Mouse (Mus musculus): ENCODE data around the gene Spesp1. TPM values are rescaled to one million over a fixed set of nuclear protein-coding genes. Genes with fewer than 3 reads are reported as not detected.
A peak's percentile ranks its signal among the peaks of the same experiment; 100 is the strongest.

The Spesp1 gene
- 0.08 TPM in 1 of 2 replicates, not detected in the other for polyA plus RNA-seq (2012; rRNA removed)

DNA sequence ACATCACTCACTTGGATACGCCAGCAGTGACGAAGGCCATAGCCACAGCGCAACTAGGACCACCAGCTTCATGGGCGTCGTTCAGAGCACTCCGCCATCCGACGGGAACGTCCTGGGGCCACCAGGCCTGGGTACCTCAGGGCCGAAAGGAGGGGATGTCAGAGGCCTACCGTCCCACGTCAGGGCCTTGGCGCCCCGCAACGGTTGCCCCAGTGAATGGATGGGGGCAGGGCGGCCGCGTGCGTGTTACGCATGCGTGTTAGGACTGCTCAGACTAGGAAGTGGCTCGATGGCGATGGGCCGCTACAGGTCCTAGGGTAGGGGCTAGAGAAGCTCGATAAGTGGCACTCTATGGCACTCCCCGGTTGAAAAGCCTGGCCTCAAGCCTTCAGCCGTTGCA is at the start of gene Spesp1:
Gene Spesp1 (minus strand): TSS at position 218 of the 400 bp plus-strand sequence.
- WGBS, result 87% methylated on average over 27 of the region's 27 CpGs
- Histone ChIP-seq H3K4me3 (ENCODE audit: insufficient read depth, low read depth, low read length) (no peak within 1 kb of the TSS), H3K27ac (ENCODE audit: insufficient read depth, low read depth, low read length) (no peak within 1 kb of the TSS), H3K4me1 (ENCODE audit: control insufficient read depth, insufficient read depth, low read length) (no peaks in the 10 kb centered on the region), H3K27me3 (replicated peaks; ENCODE audit: control insufficient read depth, insufficient read depth, low read length) (no peaks in the 10 kb centered on the region), H3K36me3 (ENCODE audit: control insufficient read depth, insufficient read depth, low read length) (no peaks in the 10 kb centered on the region)
- TF ChIP-seq CTCF (conservative IDR thresholded peaks at IDR 0.05; ENCODE audit: insufficient read depth, insufficient read length, low read depth, low read length) (no peak), POLR2A (IDR thresholded peaks at IDR 0.05; ENCODE audit: low read depth, low read length) (no peak)
- DNase-seq, result no peak

DNA sequence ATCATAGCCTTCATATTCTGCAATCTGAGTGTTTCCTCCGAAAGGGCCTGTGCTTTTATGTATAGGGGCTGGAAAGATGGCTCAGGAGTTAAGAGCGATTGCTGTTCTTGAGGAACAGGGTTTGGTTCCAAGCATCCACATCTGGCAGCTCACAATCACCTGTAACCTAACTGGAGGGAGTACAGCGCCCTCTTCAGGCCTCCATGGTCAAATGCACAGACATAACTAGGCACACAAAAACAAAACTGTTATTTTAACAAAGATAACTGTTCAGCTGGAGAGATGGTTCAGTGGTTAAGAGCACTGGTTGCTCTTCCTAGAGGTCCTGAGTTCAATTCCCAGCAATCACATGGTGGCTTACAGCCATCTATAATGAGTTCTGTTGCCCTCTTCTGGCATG is 44.0 kb upstream of the Spesp1 start:
- Histone ChIP-seq H3K27me3 (replicated peaks; ENCODE audit: control insufficient read depth, insufficient read depth, low read length) (no peaks in the 10 kb centered on the region), H3K4me3 (ENCODE audit: insufficient read depth, low read depth, low read length) (no peak overlapping the region), H3K36me3 (ENCODE audit: control insufficient read depth, insufficient read depth, low read length) (no peaks in the 10 kb centered on the region), H3K4me1 (ENCODE audit: control insufficient read depth, insufficient read depth, low read length) (no peaks in the 10 kb centered on the region), H3K27ac (ENCODE audit: insufficient read depth, low read depth, low read length) (no peak overlapping the region)
- 83% methylated on average over 3 of the region's 3 CpGs for WGBS
- DNase-seq, result no peak
- 0 out of 2 replicates have a peak, but pooled peaks have one; percentile 13 for TF ChIP-seq CTCF (conservative IDR thresholded peaks at IDR 0.05; ENCODE audit: insufficient read depth, insufficient read length, low read depth, low read length)
- TF ChIP-seq POLR2A (IDR thresholded peaks at IDR 0.05; ENCODE audit: low read depth, low read length), result no peak

- no peaks in the 10 kb centered on the region for H3K27me3 ChIP-seq (replicated peaks; ENCODE audit: control insufficient read depth, insufficient read depth, low read length)
- no peak for TF ChIP-seq POLR2A (IDR thresholded peaks at IDR 0.05; ENCODE audit: low read depth, low read length)
- TF ChIP-seq CTCF (conservative IDR thresholded peaks at IDR 0.05; ENCODE audit: insufficient read depth, insufficient read length, low read depth, low read length), result no peak
- H3K27ac ChIP-seq (ENCODE audit: insufficient read depth, low read depth, low read length), result no peak overlapping the region
These were observed 41.8 kb upstream of the Spesp1 start for GRCm38 (mm10) chr9:62323816-62324215.

GRCm38 (mm10) chr9:62318729-62319128 is 36.7 kb upstream of the Spesp1 start:
- H3K27me3 ChIP-seq (replicated peaks; ENCODE audit: control insufficient read depth, insufficient read depth, low read length), result no peaks in the 10 kb centered on the region
- no peaks in the 10 kb centered on the region for H3K36me3 ChIP-seq (ENCODE audit: control insufficient read depth, insufficient read depth, low read length)
- WGBS, result 81% methylated on average over 4 of the region's 4 CpGs
- H3K4me3 ChIP-seq (ENCODE audit: insufficient read depth, low read depth, low read length), result no peak overlapping the region
- TF ChIP-seq POLR2A (IDR thresholded peaks at IDR 0.05; ENCODE audit: low read depth, low read length) (no peak), CTCF (conservative IDR thresholded peaks at IDR 0.05; ENCODE audit: insufficient read depth, insufficient read length, low read depth, low read length) (no peak)
- no peak for DNase-seq
- no peak overlapping the region for H3K27ac ChIP-seq (ENCODE audit: insufficient read depth, low read depth, low read length)
- H3K4me1 ChIP-seq (ENCODE audit: control insufficient read depth, insufficient read depth, low read length), result no peaks in the 10 kb centered on the region

More at GRCm38 (mm10) chr9:62323816-62324215, 41.8 kb upstream of the Spesp1 start:
- 76% methylated on average over 1 of the region's 1 CpGs for WGBS
- no peak for DNase-seq
- Histone ChIP-seq H3K36me3 (ENCODE audit: control insufficient read depth, insufficient read depth, low read length) (no peaks in the 10 kb centered on the region), H3K4me1 (ENCODE audit: control insufficient read depth, insufficient read depth, low read length) (no peaks in the 10 kb centered on the region), H3K4me3 (ENCODE audit: insufficient read depth, low read depth, low read length) (no peak overlapping the region)

GRCm38 (mm10) chr9:62315556-62315955 is 33.5 kb upstream of the Spesp1 start:
- TF ChIP-seq CTCF (conservative IDR thresholded peaks at IDR 0.05; ENCODE audit: insufficient read depth, insufficient read length, low read depth, low read length) (no peak), POLR2A (IDR thresholded peaks at IDR 0.05; ENCODE audit: low read depth, low read length) (no peak)
- Histone ChIP-seq H3K27me3 (replicated peaks; ENCODE audit: control insufficient read depth, insufficient read depth, low read length) (no peaks in the 10 kb centered on the region), H3K4me3 (ENCODE audit: insufficient read depth, low read depth, low read length) (no peak overlapping the region), H3K36me3 (ENCODE audit: control insufficient read depth, insufficient read depth, low read length) (no peaks in the 10 kb centered on the region), H3K4me1 (ENCODE audit: control insufficient read depth, insufficient read depth, low read length) (no peaks in the 10 kb centered on the region), H3K27ac (ENCODE audit: insufficient read depth, low read depth, low read length) (no peak overlapping the region)
- peak; percentile 21 for DNase-seq
- 64% methylated on average over 6 of the region's 6 CpGs for WGBS

GRCm38 (mm10) chr9:62296891-62297290 is 14.9 kb upstream of the Spesp1 start:
- Histone ChIP-seq H3K27me3 (replicated peaks; ENCODE audit: control insufficient read depth, insufficient read depth, low read length) (no peaks in the 10 kb centered on the region), H3K4me1 (ENCODE audit: control insufficient read depth, insufficient read depth, low read length) (no peaks in the 10 kb centered on the region; the same call in 1 of the 2 replicates), H3K27ac (ENCODE audit: insufficient read depth, low read depth, low read length) (no peak overlapping the region), H3K4me3 (ENCODE audit: insufficient read depth, low read depth, low read length) (no peak overlapping the region), H3K36me3 (ENCODE audit: control insufficient read depth, insufficient read depth, low read length) (no peaks in the 10 kb centered on the region)
- WGBS, result 87% methylated on average over 1 of the region's 1 CpGs
- no peak for TF ChIP-seq CTCF (conservative IDR thresholded peaks at IDR 0.05; ENCODE audit: insufficient read depth, insufficient read length, low read depth, low read length)
- TF ChIP-seq POLR2A (IDR thresholded peaks at IDR 0.05; ENCODE audit: low read depth, low read length), result no peak
- no peak for DNase-seq

- TF ChIP-seq CTCF (conservative IDR thresholded peaks at IDR 0.05; ENCODE audit: insufficient read depth, insufficient read length, low read depth, low read length), result peak; percentile 92
- no peak for TF ChIP-seq POLR2A (IDR thresholded peaks at IDR 0.05; ENCODE audit: low read depth, low read length)
- peak; percentile 82 for DNase-seq
- 29% methylated on average over 7 of the region's 7 CpGs for WGBS
- Histone ChIP-seq H3K27me3 (replicated peaks; ENCODE audit: control insufficient read depth, insufficient read depth, low read length) (no peaks in the 10 kb centered on the region), H3K4me1 (ENCODE audit: control insufficient read depth, insufficient read depth, low read length) (no peaks in the 10 kb centered on the region; the same call in 1 of the 2 replicates), H3K27ac (ENCODE audit: insufficient read depth, low read depth, low read length) (no peak overlapping the region), H3K36me3 (ENCODE audit: control insufficient read depth, insufficient read depth, low read length) (no peaks in the 10 kb centered on the region), H3K4me3 (ENCODE audit: insufficient read depth, low read depth, low read length) (no peak overlapping the region)
These were observed 13.1 kb upstream of the Spesp1 start for GRCm38 (mm10) chr9:62295006-62295698.
